In the genomic region with DNA sequence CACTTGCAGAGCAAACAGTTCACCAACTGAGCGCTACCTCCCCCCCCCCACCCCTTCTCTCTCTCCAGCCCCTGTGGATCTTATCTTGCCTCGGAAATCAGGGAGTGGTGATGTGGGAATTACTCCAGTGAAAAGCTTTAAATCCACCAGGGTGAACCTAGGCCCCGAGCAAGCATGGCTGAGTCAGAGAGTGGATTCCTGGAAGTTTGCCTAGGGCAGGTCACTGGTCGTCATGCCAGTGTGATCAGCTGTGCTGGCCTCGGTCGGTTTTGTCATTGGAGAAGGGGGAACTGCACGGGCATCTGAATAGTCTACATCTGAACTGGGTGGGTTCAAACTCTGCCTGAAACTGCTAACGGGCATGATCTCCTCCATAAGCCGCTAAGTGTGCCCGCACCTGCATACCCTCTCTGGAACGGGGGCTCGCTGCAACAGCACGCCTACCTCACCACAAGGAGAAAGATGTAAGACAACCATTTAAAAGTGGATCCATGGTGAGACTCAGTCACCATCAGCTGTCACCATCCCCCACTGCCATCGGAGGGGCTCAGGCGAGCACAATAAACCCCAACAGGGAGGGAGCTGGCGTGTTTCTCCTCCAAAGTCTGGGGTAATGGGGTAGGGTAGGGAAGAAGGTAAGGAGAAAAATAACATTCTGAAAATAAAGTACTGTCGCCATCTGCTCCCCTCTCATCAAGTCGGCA, we compare ENCODE assay signal across 9 mouse cellular contexts.
DNase-seq lines count a peak whose midpoint lies in the region; ATAC-seq lines count a peak whose summit lies in the region.
"Had no signal": no experiment of that assay in that cellular context is flagged by ENCODE, and none has a peak within 500 bp of the region (broad histone marks: within the 10 kb centered on the region; RNA-seq: fewer than 3 reads in every experiment).

No protein-coding gene starts in this region.

- peak; percentile 59 for DNase-seq in left cerebral cortex, postnatal 4 days
- no peak for DNase-seq in left cerebral cortex, postnatal 36 days (ENCODE audit: low spot score in 2 of 2)
- DNase-seq in gastrocnemius, adult 8-10 months (ENCODE audit: low spot score in 2 of 2), result peak; percentile 24 to 44
- DNase-seq in kidney, adult 8-10 months, result peak; percentile 43 to 62
- no peak for DNase-seq in lung, postnatal 4 days
- no peak for DNase-seq in left cerebral cortex, adult 9 months (ENCODE audit: low spot score in 2 of 2)
- no peak for DNase-seq in spleen, postnatal 14 days (ENCODE audit: low spot score in 2 of 2)

- no peak overlapping the region for H3K4me3 ChIP-seq in stomach, embryonic 14.5 days (ENCODE audit: low read depth, low read length)

- intact Hi-C loops in left cerebral cortex, postnatal 4 days (cut with DNase I), result no loop called here
- intact Hi-C loops in left cerebral cortex, postnatal 36 days (cut with DNase I), result no loop called here

- no peak overlapping the region for H3K4me2 ChIP-seq in stomach, embryonic 14.5 days (replicated peaks; ENCODE audit: low read depth, low read length)

- no peaks in the 10 kb centered on the region for H3K27me3 ChIP-seq in stomach, embryonic 14.5 days (ENCODE audit: control insufficient read depth, insufficient read depth, low read length)
- H3K27me3 ChIP-seq: CH12.LX had no signal

- H3K27ac ChIP-seq in stomach, embryonic 14.5 days (ENCODE audit: low read length), result no peak overlapping the region

- peak; percentile 82 for ATAC-seq in stomach, embryonic 14.5 days (ENCODE audit: insufficient number of reproducible peaks, insufficient read depth, low FRiP score, low read depth)

- H3K9ac ChIP-seq in stomach, embryonic 14.5 days (replicated peaks; ENCODE audit: low read depth, low read length), result no peak overlapping the region

- H3K4me1 ChIP-seq in stomach, embryonic 14.5 days (ENCODE audit: control insufficient read depth, insufficient read depth, low read length), result no peaks in the 10 kb centered on the region

- H3K9me3 ChIP-seq in stomach, embryonic 14.5 days (ENCODE audit: control insufficient read depth, low read depth, low read length), result no peaks in the 10 kb centered on the region

- 74% methylated on average over 18 of the region's 18 CpGs for WGBS in stomach, embryonic 14.5 days

- H3K36me3 ChIP-seq in stomach, embryonic 14.5 days (ENCODE audit: control insufficient read depth, insufficient read depth, low read length), result no peaks in the 10 kb centered on the region

Comparison
In these comparisons a context has a peak if more than half of its experiments do, and no peak if none do; other contexts are left out.
1. DNase-seq: peak in left cerebral cortex, postnatal 4 days (single experiment), gastrocnemius, adult 8-10 months (2 of 2) and kidney, adult 8-10 months (2 of 2); none in left cerebral cortex, postnatal 36 days (0 of 2), lung, postnatal 4 days (0 of 2), left cerebral cortex, adult 9 months (0 of 2) and spleen, postnatal 14 days (0 of 2).